Mouse (Mus musculus) inflammation-experienced regulatory T-cells, adult 6 months (primary cell): ENCODE measurements around the gene Ect2. TPM values are rescaled to one million over a fixed set of nuclear protein-coding genes. Genes with fewer than 3 reads are reported as not detected.

Source experiments
- ATAC-seq: one replicate; pipeline ENCODE4 v1.8.0; 2017
- polyA plus RNA-seq, 3 experiments: library from polyadenylated mRNA; unstranded; fragments of 100-300 nt; shearing (Covaris generic); gene quantifications; one replicate each; pipeline ENCODE4 v1.2.1; 2017

Gene Ect2
- polyA plus RNA-seq, 3 experiments from 2014 or later = 4.0 to 37.2 (median 6.3) TPM

DNA sequence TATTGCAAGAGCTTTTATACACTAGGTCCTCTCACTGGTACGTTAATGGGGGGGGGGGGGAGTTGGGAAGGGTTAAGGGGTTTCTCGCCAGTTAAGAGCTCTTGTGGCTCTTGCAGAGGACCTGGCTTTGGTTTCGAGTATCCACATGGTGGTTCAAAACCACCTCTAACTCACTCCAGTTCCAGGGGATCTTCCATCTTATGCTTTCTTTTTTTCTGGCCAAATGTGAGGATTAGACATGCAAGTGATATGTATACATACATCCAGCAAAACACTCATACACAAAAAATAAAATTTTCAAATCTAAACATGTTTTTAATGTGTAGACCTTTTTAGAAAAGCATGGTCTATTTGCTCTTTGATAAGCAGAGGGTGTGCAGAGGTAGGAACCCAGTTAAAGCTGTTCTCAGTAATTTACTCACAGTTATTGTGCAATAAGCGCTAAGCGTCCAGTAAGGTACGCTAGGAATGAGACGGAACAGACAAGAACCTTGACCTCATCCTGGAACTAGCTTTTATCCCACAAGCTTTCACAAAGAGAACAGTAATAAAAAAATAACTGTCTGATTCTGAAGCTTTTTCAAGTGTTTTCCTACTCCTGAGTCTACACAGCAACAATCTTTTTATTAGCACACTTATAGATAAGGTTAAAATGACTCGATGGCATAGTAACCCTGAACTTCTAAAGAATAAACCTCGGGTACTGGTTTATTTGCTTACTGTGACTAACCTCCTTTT is 2.3 kb upstream of the Ect2 start:
- ATAC-seq = no peak

GRCm38 (mm10) chr3:27155051-27155855 is 1.6 kb upstream of the Ect2 start:
- ATAC-seq = no peak

DNA sequence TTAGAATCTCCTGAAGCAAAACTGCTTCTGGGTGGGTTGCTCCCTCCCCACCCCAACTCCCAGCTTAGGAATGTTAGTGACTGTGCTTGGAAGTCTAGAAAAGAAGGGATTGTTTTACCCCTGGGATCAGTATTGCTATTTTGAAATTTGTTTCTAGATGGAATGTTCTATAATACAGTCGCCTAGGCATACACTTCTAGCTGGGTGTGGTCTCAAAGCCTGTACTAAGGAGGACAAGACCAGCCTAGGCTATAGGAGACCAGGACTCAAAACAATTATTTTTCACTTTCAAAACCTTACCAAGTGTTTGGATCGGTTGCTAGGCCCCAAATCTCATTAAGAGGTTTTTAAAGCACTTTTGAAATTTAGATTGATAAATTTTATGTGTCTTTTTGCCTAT is 602 bp upstream of the Ect2 start:
- no peak for ATAC-seq

GRCm38 (mm10) chr3:27153191-27153671 is 447 bp downstream of the Ect2 start:
- ATAC-seq = peak; percentile 21

GRCm38 (mm10) chr3:27145733-27146132 is 7.9 kb downstream of the Ect2 start:
- ATAC-seq = no peak

DNA sequence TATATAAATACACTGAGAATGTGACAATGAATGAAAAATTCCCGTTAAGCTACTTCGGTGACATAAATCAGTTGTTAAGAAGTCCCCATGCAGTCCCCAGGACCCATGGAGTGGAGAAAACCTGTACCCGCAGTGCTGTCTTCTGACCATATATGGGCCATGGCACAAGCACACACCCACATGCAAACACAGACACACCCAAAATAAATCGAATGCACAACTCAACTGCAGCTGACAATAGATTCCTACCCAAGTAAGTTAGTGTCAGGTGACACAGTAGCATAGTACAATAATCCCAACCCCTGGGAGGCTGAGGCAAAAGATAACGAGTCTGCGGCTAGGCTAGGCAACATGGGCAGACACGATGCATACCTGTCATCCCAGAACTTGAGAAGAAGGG is 10.1 kb downstream of the Ect2 start:
- ATAC-seq = no peak

DNA sequence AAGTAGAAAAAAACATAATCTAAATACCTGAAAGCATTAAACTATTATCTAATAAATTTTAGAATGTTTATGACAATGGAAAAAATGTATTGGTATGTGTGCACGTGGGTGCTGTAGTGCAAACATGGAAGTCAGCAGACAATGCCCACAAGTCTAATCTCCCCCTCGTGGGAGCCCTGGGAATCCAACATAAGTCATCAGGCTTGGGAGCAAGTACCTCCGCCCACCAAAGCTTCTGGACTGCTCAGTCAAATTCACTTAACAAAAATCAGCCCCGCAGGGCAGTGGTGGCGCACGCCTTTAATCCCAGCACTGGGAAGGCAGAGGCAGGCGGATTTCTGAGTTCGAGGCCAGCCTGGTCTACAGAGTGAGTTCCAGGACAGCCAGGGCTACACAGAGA is 13.6 kb downstream of the Ect2 start:
- ATAC-seq = no peak

DNA sequence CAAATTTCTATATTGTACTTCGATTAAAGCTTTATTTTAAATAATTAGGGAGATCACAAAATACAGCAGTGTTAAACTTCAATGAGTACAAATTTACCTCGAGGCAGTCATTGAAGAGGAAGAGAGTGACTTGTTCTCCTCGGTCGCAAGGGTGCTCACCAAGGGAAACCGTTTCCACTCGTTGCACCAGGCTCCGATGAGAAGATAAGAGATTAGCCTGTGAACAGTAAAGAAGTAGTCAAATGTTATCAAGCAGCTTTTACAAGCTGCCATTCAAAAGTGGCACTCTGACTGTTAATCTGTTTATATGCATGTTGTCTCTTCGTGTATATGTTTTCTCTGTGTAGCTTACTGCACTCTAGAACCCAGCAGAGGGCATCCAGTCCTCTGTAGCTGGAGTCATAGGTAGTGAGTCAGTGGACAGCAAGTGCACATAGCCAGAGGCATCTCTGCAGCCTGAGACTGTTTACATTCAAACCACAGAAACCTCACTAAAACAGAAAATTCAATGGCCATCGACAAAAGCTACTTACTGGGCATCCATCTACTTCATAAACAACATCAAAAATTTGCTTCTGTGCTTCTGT is 31.7 kb downstream of the Ect2 start:
- ATAC-seq = no peak

DNA sequence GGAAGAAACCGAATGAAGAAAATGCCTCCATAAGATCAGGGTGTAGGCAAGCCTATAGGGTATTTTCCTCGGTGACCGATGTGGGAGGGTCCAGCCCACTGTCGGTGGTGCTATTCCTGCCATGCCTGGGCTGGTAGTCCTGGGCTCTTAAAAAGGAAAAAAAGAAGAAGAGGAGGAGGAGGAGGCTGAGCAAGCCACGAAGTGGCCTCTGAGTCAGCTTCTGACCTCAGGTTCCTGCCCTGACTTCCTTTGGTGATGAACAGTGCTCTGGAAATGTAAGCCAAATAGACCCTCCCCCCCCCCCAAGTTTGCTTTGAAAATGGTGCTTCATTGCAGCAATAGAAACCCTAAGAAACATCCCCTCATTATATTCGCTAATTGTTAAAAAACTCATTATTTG is 32.7 kb downstream of the Ect2 start:
- no peak for ATAC-seq

DNA sequence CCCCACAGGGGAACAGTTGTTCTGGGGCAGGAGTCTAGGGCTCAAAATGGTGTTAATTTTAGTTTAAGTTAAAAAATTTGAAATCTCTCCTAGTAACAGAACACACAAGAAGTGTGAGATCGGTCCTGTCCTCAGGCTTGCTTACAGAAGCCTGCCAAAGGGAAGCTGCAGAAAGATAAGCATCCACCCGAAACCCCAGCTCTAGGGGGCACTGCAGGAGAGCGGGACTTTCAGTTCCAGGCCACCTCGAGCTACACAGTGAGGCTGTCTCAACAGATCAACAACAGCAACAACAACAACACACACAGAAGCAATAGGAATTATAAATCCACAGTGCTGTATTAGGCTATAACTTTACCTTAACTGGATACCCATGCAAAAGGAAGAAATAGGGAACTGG is 35.5 kb downstream of the Ect2 start:
- no peak for ATAC-seq

DNA sequence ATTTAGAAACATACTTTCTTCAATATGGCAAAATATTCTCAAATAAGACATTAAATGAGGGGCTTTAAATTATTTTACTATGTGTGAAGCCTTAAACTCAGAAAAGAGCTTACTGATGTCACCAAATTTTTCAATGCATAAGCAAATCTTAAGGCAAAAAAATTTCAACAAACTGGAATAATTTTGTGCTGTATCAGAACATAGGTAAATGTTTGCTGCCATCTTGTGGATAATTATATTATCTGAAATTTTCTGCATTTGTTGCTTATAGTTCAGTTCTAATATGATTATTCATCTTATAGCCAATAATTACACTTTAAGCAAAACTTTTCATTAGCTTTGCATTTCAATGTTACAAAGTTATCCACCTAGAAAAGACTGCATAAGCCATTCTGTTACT is 42.8 kb downstream of the Ect2 start:
- ATAC-seq = no peak

- ATAC-seq = no peak
Measured at GRCm38 (mm10) chr3:27109109-27109508, 44.6 kb downstream of the Ect2 start.

DNA sequence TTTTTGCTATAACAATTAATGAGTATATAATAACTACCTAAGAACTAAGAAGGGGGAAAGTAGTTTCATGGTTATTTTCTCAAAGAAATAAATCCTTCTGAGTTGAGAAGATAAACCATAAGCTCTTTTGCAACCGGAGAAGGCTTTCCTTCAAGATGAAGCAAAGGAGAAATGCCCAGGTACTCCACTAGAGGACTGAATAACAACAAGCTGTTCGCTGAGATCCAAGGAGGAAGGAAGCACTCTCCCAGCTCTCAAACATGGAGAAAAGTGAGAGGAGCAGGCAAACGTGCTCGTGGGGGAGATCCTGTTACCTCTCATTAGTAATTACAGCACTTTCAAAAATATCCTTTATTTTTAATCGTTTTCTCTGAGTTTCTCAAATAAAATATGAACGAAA is 46.5 kb downstream of the Ect2 start:
- ATAC-seq = no peak

DNA sequence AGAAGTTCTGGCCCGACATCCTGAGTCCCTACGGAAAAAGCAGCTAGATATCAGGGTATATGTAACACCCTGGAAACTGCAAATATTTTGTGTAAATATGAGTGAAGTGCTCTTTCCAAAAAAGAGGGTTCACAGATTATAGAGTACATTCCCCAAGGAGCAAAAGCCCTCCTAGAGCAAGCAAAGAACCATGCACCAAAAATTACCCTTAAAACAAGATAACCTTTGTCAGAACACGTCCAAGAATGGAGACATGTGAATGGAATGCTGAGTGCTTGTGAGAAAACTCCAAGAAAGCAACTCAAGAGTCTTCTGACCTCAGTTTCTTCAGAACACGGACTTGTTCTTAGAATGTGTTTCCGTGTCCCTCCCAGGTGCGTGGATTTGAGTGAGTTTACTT is 50.7 kb downstream of the Ect2 start:
- no peak for ATAC-seq

DNA sequence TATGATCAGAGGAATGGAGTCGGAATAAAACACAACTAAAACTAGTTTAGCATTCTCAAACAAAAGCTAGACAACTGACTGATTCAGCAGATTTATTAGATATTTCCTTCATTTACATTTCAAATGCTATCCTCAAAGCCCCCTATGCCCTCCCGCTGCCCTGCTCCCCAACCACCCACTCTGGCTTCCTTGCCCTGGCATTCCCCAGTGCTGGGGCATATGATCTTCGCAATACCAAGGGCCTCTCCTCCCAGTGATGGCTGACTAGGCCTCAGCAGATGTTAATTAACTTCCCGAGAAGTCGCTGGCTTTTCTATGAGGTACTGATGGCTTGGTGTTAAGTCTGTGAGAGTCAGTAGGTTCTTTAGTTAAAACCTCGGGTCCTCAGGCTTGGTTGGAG is 55.0 kb downstream of the Ect2 start:
- no peak for ATAC-seq

GRCm38 (mm10) chr3:27086221-27086620 is 67.5 kb downstream of the Ect2 start:
- ATAC-seq = no peak

DNA sequence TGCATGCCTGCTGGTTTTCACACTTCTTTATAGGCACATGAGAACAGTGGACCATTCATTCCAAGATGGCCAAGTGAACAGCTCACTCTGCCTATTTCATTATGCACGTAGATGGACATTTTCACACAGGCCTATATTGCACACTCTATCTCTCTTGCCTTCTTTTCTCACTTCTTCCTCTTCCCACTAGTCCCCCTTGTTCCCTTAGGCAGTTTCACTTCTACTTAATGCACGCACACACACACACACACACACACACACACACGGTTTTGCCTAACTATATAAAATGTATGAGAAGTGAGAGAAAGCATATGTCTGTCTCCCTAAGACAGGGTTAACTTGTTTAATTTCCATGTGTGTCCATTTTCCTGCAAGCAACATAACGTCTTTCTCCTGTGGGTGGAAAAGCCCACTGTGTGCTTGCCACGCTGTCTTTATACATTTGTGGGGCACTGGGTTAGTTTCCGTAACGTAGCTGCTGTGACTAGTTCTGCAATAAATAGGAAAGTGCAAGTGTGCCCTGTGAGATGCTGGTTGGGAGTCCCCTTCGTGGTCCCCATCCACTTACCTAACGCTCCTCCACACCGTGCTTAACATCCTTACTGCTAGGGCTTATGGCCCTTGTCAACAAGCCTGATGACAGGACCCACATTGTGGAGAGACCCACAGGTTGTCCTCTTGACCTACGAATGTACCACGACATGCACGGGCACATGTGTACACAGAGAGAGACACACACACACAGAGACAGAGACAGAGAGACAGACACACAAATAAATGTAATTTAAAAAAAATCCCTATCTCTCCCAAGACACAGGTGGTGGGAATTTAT is 72.2 kb downstream of the Ect2 start:
- ATAC-seq = no peak

DNA sequence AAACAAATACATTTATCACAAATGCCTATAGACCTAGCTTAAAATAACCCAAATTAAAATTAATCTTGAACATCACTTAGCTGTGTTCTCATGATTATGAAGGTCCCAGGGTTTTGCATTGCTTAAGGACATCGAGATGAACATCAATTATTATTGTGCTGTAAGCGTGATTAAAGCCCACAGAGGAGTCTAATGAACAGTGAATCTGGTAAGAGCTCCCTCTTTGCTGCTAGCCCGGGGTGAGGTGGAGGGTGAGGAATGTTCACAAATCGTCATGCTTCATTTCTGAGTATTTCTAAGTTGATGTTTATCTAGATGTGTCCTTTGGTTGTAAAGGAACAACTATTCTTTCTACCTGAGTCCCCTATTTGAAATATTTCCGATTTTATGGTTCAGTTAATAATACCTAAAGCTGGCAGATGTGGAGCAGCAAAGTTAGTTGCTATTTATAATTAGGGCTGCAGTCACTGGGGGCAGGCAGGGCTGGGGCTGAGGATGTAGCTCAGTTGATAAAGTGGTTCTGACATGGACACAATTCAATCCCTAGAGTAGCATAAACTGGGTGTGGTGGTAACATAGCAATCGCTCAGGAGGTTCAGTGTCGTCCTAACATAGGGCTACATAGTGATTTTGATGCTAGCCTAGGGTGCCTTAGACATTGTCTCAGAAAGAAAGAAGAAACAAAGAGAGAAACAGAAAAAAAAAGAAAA is 73.5 kb downstream of the Ect2 start:
- no peak for ATAC-seq

GRCm38 (mm10) chr3:27073884-27074283 is 79.8 kb downstream of the Ect2 start:
- no peak for ATAC-seq

- ATAC-seq = no peak
Measured at GRCm38 (mm10) chr3:27071706-27072105, 82.0 kb downstream of the Ect2 start.

DNA sequence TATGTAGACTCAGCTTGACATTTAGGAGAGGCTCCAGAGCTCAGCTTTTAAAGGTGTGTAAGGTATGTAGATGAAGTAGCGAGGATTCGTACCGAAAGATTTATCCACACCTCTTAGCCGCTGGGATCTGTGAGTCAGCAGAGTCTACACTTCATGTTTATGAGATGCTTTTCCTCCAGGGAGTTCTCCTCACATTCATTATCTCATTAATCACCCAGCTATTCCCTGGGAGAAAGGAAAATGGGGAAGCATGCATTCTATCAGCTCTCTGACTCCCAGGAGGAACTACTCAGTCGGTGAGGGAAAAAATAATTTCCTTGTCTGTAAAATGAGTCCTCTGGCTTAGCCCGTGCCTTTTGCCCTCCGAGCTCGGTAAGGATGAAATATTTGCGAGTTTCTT is 83.3 kb downstream of the Ect2 start:
- ATAC-seq = no peak

DNA sequence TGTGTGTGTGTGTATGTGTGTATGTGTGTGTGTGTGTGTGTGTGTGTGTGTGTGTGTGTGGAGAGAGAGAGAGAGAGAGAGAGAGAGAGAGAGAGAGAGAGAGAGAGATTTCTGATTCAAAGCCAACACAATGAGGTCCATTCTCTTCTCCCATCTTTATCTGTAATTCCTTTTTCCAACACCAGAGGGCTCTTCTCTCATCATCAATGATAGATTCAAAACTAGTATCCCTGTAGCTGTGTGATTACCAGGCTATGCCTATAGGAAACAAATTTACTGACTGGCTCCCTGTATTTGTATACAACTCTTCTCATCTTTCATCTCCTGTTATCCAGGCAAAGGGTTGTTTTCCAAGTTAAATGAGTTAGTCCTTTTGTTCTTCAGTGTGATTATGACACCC is 86.5 kb downstream of the Ect2 start:
- peak; percentile 46 for ATAC-seq
